Mouse (Mus musculus): ENCODE measurements around the gene Brd1.

- no peak for TF ChIP-seq POLR2A (IDR thresholded peaks at IDR 0.05; ENCODE audit: control insufficient read depth, low read depth, low read length)
- TF ChIP-seq CTCF (IDR thresholded peaks at IDR 0.05; ENCODE audit: control insufficient read depth, insufficient read depth, insufficient replicate concordance, low read depth, low read length) = no peak
These were observed 50.0 kb downstream of the Brd1 start for GRCm38 (mm10) chr15:88684039-88684438.
